Mouse (Mus musculus) spleen, postnatal 10 days (tissue): Measurements from ENCODE around the gene Klra10.
"Not testable (repeated sequence)": the region's sequence is repeated elsewhere in the genome, so short reads cannot be mapped to it uniquely, and the experiment has no call there.

ENCODE experiments used
- DNase-seq, 2 experiments: peaks; one replicate each; pipeline ENCODE4 v3.0.0; 2021 to 2022; ENCODE audit warnings: low spot score in 2 of 2

The Klra10 gene

DNA sequence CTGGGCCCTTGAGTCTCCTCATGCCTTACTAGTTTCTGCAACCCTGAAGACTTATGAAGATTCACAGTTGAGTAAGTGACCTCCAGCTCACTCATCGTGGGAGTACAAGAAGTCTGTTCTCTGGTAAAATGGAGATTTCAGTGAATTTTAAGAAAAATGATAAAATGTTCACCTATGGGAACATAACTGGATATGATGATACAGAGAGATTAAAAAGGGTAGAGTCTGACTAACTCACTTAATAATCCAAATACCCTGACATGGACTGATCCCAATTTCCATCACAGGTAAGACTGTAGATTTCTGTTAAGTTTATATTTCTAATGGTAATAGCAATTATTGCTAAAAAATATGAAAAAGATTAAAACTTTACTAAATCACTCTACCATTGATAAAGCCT, at the start of gene Klra10:
Klra10 (minus strand) TSS at position 101 of the 400 bp plus-strand sequence.
- DNase-seq: not testable (repeated sequence)

DNA sequence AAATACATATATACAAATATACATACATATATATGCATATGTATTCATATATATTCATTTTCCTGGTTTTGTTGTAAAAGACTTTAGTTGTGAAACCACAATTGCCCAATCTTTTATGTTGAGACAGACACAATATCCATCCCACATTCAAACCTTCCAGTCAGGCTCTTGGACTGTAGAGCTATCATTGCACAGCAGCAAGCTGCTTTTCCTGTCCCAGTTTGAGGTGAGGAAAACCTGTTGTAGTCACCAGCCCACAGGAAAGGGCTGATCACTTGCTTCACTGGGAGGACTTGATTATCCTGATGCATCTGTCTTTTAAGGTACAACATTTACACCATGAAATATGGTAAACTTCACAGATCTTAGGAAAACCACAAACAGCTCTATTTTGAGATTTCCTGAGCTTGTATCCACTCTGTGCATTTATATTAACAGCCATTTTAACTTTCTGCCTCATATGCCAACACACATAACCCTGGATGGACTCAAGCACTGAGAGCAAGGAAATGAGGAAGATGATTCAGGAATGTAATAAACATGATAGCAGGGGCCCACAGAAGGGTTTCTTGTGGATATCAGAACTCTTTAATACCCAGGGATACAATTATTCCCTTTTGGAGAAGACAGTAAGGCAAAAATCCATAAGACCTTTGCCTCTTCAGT, 6.4 kb upstream of the Klra10 start:
- no peak for DNase-seq

DNA sequence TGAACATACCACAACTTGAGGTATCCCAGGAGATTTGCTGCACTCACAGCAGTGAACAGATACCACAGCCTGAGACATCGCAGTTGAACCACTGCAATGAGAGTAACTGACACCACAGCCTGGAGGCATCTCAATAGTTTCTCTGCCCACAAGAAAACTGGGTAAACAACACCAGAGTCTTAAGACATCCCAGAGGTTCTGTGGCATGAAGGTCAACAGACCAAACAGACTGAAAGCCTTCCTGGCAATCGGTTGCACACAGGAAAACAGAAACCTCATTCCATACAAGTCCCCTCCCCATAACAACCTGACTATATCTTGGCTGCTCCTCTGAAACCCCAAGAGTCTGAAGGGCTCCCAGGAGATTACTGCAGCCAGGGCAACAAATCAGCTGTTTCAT, 26.4 kb downstream of the Klra10 start:
- no peak for DNase-seq

DNA sequence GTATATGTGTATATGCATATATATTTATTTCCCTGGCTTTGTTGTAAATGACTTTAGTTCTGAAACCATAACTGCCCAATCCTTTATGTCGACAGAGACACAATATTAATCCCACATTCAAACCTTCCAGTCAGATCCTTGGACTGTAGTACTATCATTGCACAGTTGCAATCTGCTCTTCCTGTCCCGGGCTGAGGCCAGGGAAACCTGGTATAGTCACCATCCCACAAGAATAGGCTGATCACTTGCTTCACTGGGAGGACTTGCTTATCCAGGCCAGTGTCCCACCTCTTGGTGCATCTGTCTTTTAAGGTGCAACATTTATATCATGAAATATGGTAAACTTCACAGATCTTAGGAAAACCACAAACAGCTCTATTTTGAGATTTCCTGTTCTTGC, 44.2 kb downstream of the Klra10 start:
- no peak for DNase-seq

DNA sequence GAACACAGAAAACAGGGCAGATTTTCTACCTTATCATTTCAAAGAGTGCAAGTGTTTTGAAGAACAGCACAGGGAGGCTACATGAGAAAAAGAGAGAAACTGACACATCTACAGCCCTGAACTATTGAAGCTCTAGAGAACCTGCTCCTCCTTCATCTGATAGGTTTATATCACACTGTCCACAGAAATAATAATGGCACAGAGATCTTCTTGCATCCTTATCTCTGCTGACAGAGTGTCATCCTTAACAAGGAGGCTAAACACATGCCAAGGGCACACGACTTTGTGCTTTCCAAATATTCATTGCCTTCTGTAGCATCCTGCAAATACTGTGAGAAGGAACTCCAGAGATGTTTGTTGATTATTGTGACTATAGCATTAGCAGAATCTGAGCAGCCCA, 45.1 kb downstream of the Klra10 start:
- DNase-seq: no peak

DNA sequence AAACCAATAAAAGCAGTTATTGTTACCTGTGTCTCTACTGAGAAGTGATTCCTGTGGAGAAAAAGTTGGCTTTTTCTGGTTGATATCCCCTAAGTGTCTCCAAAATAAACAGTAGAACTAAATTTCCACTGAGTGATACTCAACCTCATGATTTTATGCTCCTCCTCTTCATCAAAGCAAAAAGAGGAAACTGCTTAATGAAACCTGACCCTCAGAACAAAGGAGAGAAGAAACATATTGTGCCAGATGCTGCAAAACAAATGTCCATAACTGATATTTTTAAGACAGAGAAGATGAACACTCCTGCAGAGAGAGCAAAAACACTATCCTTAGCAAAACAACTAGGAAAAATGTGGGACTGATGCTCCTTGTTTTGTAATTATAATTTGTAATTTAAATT, 48.5 kb downstream of the Klra10 start, which contains the start of gene Klra7:
Klra7 (minus strand) TSS at position 101 of the 400 bp plus-strand sequence.
- no peak for DNase-seq
